Mouse (Mus musculus): ENCODE measurements around the gene Cacna2d1.
A peak's percentile ranks its signal among the peaks of the same experiment; 100 is the strongest.

Cacna2d1 gene

GRCm38 (mm10) chr5:16293825-16294224, 359.3 kb downstream of the Cacna2d1 start:
- no peak for DNase-seq

- no peak for DNase-seq
Observed at GRCm38 (mm10) chr5:16294708-16295107, 360.2 kb downstream of the Cacna2d1 start.

- no peak for DNase-seq
Observed at GRCm38 (mm10) chr5:16297170-16297771, 362.8 kb downstream of the Cacna2d1 start.

DNA sequence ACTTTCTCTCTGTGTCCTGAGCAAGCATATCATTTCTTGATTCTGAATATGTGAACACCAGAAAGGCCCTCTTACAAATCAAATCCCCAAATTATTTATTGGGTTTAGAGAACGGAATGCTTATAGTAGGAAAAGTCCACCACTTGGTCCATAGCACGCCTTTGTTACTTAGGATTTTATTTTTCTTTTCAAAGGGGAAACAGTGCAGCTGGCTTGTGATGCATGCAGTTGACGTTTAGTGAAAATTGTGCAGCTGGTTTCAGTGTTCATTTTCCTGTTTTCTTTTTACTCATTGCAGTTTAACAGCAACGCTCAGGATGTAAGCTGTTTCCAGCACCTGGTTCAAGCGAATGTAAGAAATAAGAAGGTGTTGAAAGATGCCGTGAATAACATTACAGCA, 365.1 kb downstream of the Cacna2d1 start:
- no peak for DNase-seq

GRCm38 (mm10) chr5:16309168-16310006, 374.9 kb downstream of the Cacna2d1 start:
- peak; percentile 56 for DNase-seq

- DNase-seq = no peak
Observed at GRCm38 (mm10) chr5:16314242-16314641, 379.8 kb downstream of the Cacna2d1 start.

- DNase-seq = no peak
Observed at GRCm38 (mm10) chr5:16315983-16316390, 381.5 kb downstream of the Cacna2d1 start.

GRCm38 (mm10) chr5:16317680-16318242, 383.3 kb downstream of the Cacna2d1 start:
- DNase-seq = no peak

GRCm38 (mm10) chr5:16326610-16327009, 392.1 kb downstream of the Cacna2d1 start:
- DNase-seq = no peak

DNA sequence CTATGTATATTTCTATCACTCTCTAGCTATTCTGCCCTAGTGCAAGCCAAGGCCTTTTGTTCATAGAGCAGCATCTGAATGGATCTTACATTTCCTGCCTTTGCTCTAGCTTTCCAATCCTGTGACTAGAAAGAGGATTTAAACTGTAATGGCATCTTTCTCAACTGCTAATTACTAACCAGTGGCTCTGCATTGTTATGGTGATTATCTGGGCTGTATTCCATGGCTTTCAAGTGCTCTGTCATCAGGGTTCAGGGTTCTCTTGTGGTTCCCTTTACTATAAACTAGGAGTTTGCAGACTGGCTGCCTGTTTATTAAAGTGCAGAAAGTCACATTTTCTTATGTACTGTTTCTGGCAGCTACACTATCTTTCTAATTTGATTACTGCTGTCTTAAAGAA, 410.9 kb downstream of the Cacna2d1 start:
- no peak for DNase-seq

DNA sequence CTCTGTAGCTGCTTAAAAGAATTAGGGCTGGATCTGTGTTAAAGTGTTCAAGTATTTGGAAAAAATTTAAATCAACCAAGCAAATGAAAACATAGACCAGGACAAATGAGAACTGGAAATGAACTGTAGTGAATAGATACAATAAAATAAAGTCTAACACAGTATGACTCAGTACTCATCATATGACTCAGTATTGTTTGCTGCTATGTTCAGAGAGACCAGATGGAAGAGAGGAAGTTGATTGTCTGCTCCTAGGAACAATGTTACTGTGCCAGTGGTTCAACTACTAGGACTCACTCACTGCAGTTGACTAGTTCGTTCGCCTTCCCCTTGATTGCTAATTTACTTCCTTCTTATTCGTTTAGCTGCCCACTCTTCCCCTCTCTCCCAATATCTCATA, 421.3 kb downstream of the Cacna2d1 start:
- no peak for DNase-seq

- no peak for DNase-seq
Observed at GRCm38 (mm10) chr5:16357709-16358108, 423.2 kb downstream of the Cacna2d1 start.

- DNase-seq = no peak
Observed at GRCm38 (mm10) chr5:16362076-16362475, 427.6 kb downstream of the Cacna2d1 start.

DNA sequence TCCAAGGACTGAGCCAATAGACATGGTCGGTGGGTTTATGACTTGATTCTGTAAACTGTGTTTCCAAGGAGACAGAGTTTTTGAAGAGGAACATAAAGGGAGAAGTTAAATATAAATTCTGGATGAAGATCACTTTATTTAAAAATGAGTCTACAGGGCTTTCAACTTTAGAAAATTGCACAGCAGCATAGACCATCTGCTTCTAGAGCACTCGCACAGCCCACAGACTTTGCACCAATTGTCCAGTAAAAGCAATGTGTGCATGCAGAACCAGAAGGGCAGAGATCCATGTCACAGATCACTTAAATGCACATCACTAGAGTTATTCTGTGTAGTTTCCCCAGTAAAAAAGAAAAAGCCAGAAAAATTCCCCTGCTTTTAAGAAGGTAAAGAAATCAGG, 428.7 kb downstream of the Cacna2d1 start:
- DNase-seq = no peak

DNA sequence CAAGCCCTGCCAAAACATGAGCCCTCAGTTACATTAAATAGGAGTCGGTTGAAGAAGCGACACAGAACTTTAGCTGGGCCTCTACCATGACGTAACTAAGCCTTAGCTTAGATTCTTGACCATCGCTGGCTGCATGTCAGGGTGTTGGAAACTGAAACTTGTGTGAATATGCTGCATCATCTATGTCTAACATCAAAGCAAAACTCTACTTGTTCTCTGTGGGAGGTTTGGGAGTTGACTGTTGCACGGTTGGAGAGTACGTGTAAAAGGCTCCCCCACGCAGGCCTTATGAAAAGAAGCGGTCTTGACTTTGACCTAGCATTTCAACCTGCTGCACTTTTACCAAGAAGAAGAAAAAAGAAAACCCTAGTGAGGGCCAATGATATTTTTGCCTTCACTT, 436.2 kb downstream of the Cacna2d1 start:
- no peak for DNase-seq

GRCm38 (mm10) chr5:16373966-16374365, 439.5 kb downstream of the Cacna2d1 start:
- no peak for DNase-seq

DNA sequence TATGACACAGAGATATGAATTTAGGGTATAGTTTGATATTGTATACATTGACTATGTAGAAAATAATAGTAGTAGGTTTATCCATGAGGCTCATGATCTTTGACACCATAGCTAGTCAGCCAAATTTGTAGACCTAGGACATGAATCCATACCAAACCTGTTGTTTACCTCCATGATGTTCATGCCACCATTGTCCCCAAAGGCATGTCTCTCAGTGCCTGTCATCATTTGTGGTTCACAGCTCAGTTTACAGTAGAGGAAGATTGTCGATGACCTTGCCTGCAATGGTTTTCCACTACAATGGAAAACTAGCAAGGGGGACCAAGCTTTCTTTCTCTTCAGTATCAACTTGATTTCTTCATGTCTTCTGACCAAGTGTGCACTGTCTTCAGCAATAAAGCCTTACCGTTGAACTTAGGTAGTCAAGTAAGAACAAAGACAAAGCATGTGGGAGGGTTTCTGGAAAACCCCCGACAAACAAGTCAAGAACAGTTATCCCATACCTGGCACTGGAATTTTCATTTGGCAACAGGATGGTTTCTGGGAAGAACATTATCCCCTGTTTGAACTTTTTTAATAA, 441.9 kb downstream of the Cacna2d1 start:
- no peak for DNase-seq

DNA sequence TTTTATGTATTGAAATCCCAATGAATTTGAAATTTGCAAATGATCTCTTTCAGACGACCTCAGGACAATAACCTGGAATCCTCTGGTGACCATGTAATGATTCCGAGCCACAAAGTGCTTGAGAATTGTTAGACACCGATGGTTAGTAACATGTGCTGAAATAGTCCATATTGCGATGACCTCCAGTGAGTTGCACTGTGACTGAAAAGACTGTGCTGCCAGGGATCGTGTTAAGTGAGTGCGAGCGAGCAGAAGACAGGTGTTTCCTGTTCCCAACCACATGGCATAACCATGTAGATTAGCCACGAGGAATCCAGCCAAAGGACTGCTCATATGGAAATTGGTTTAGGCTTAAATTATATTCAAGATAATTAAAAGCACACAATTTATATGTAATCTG, 475.5 kb downstream of the Cacna2d1 start:
- DNase-seq = no peak

GRCm38 (mm10) chr5:16414693-16415092, 480.2 kb downstream of the Cacna2d1 start:
- no peak for DNase-seq

- no peak for DNase-seq
Observed at GRCm38 (mm10) chr5:16417996-16418395, 483.5 kb downstream of the Cacna2d1 start.

DNA sequence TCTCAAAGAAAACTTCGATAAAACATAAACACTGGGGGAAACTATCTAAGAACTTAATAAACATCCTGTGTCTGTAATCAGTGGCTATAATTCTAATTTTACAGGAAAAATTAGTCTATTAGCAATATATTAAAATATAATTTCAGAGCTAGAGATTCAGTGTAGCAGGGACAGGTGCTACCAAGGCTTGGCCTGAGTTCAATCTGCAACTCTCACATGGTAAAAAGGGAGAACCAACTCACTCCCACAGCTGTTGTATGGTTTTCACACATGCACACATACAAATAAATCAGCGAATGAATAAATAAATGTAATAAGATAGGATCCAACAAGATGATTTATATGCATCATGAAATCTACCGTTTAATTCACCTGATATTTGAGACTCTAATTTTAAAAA, 484.0 kb downstream of the Cacna2d1 start:
- DNase-seq = no peak
